Comparison of ENCODE assay signal across 22 mouse cellular contexts in the genomic region with DNA sequence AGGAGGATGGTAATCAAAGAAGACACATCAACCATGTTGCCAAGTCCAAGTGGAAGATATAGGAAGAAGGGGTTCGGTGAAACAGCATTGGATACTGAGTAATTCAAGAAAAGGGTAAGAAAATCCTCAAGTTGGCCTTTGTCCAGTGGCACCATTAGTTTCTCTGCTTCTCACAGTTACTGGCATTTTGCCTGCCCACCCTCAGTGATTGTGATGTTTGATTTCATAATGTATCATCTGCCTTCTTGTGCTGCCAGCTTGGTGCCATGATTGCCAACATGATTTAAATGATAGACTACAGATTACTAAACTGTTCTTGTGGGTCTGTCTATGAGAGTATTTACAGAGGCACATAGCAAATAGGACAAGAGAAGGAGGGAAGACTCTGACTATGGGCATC.
A peak's percentile ranks its signal among the peaks of the same experiment; 100 is the strongest.
DNase-seq lines count a peak whose midpoint lies in the region; ATAC-seq and TF ChIP-seq lines count a peak whose summit lies in the region.
"Had no signal": no experiment of that assay in that cellular context is flagged by ENCODE, and none has a peak within 500 bp of the region (broad histone marks: within the 10 kb centered on the region; RNA-seq: fewer than 3 reads in every experiment).

No protein-coding gene starts in this region.

- no peak overlapping the region for H3K9ac ChIP-seq in hindbrain, postnatal 0 days (replicated peaks; ENCODE audit: low read length)
- no peak overlapping the region for H3K9ac ChIP-seq in hindbrain, embryonic 13.5 days
- H3K9ac ChIP-seq in heart, adult 2 months (ENCODE audit: low read depth, low read length) = no peak overlapping the region
- H3K9ac ChIP-seq: limb, embryonic 13.5 days; liver, embryonic 13.5 days; lung, embryonic 15.5 days had no signal

- intact Hi-C loops in heart, adult 2 months (cut with DNase I) = no loop called here

- peak; percentile 6 for DNase-seq in adrenal gland, adult 2 months
- DNase-seq in adrenal gland, postnatal 10 days = no peak
- DNase-seq in hindbrain, postnatal 0 days (ENCODE audit: low spot score) = peak; percentile 46
- peak; percentile 64 for DNase-seq in layer of hippocampus, adult 11-12 months (ENCODE audit: low spot score)
- DNase-seq in layer of hippocampus, postnatal 14 days (ENCODE audit: low spot score in 2 of 2) = peak; percentile 21 to 60
- DNase-seq in ovary, adult 18-20 months (ENCODE audit: low spot score) = no peak
- DNase-seq in heart, adult 2 months = no peak
- DNase-seq: cerebellum, adult 8-10 months; embryo, embryonic 11 days; gastrocnemius, postnatal 14 days; kidney, adult 2 months; kidney, postnatal 14 days; liver, embryonic 13.5 days; thymus, postnatal 14 days had no signal

- no peaks in the 10 kb centered on the region for H3K79me2 ChIP-seq in heart, adult 2 months (replicated peaks; ENCODE audit: control insufficient read depth, insufficient read depth, low read length)

- no peaks in the 10 kb centered on the region for H3K9me3 ChIP-seq in hindbrain, postnatal 0 days (ENCODE audit: low read length)
- no peaks in the 10 kb centered on the region for H3K9me3 ChIP-seq in hindbrain, embryonic 13.5 days
- H3K9me3 ChIP-seq: forebrain, embryonic 10.5 days; limb, embryonic 13.5 days; liver, embryonic 13.5 days; lung, embryonic 15.5 days; midbrain, embryonic 10.5 days had no signal

- 75% methylated on average over 1 of the region's 1 CpGs for WGBS in hindbrain, postnatal 0 days
- 100% methylated on average over 1 of the region's 1 CpGs for WGBS in hindbrain, embryonic 13.5 days
- WGBS in heart, adult 2 months = 86% methylated on average over 1 of the region's 1 CpGs

- TF ChIP-seq EP300 in heart, adult 2 months (IDR thresholded peaks at IDR 0.05; ENCODE audit: insufficient read depth, low read depth, low read length) = no peak

- no peak for TF ChIP-seq POLR2A in heart, adult 2 months (IDR thresholded peaks at IDR 0.05; ENCODE audit: insufficient read depth, low read depth, low read length)

- no peaks in the 10 kb centered on the region for H3K4me1 ChIP-seq in hindbrain, postnatal 0 days (ENCODE audit: insufficient read depth, low read length)
- H3K4me1 ChIP-seq in hindbrain, embryonic 13.5 days (replicated peaks) = no peaks in the 10 kb centered on the region
- H3K4me1 ChIP-seq in heart, adult 2 months (ENCODE audit: control insufficient read depth, insufficient read depth, low read length) = no peaks in the 10 kb centered on the region
- H3K4me1 ChIP-seq: forebrain, embryonic 10.5 days; liver, embryonic 13.5 days; lung, embryonic 15.5 days; midbrain, embryonic 10.5 days had no signal

- no peak overlapping the region for H3K4me3 ChIP-seq in hindbrain, postnatal 0 days (ENCODE audit: low read length)
- no peak overlapping the region for H3K4me3 ChIP-seq in hindbrain, embryonic 13.5 days
- H3K4me3 ChIP-seq in heart, adult 2 months = no peak overlapping the region
- H3K4me3 ChIP-seq: forebrain, embryonic 10.5 days; limb, embryonic 13.5 days; liver, embryonic 13.5 days; lung, embryonic 15.5 days; midbrain, embryonic 10.5 days had no signal

- no peak for TF ChIP-seq CTCF in hindbrain, postnatal 0 days (IDR thresholded peaks at IDR 0.05; ENCODE audit: low read depth)
- no peak for TF ChIP-seq CTCF in heart, adult 2 months (IDR thresholded peaks at IDR 0.05)

- no peak overlapping the region for H3K27ac ChIP-seq in hindbrain, postnatal 0 days
- H3K27ac ChIP-seq in hindbrain, embryonic 13.5 days = no peak overlapping the region
- no peak overlapping the region for H3K27ac ChIP-seq in heart, adult 2 months
- H3K27ac ChIP-seq: forebrain, embryonic 10.5 days; limb, embryonic 13.5 days; liver, embryonic 13.5 days; lung, embryonic 15.5 days; macrophage; midbrain, embryonic 10.5 days had no signal

- ATAC-seq in hindbrain, postnatal 0 days = no peak
- no peak for ATAC-seq in hindbrain, embryonic 13.5 days (ENCODE audit: low FRiP score)
- ATAC-seq: inflammation-experienced regulatory T-cells, adult 6 months; Patski had no signal

- no peak overlapping the region for H3K4me2 ChIP-seq in hindbrain, postnatal 0 days (ENCODE audit: low read depth, low read length)
- no peak overlapping the region for H3K4me2 ChIP-seq in hindbrain, embryonic 13.5 days
- H3K4me2 ChIP-seq: limb, embryonic 13.5 days; liver, embryonic 13.5 days; lung, embryonic 15.5 days had no signal

- no peaks in the 10 kb centered on the region for H3K27me3 ChIP-seq in hindbrain, postnatal 0 days (ENCODE audit: insufficient read depth, low read length)
- no peaks in the 10 kb centered on the region for H3K27me3 ChIP-seq in hindbrain, embryonic 13.5 days
- H3K27me3 ChIP-seq in heart, adult 2 months (ENCODE audit: control insufficient read depth, insufficient read depth, low read length) = no peaks in the 10 kb centered on the region
- H3K27me3 ChIP-seq: limb, embryonic 13.5 days; liver, embryonic 13.5 days; lung, embryonic 15.5 days; Patski had no signal

- H3K36me3 ChIP-seq in hindbrain, postnatal 0 days (ENCODE audit: insufficient read depth, low read length) = no peaks in the 10 kb centered on the region
- H3K36me3 ChIP-seq in hindbrain, embryonic 13.5 days = no peaks in the 10 kb centered on the region
- H3K36me3 ChIP-seq in heart, adult 2 months (ENCODE audit: control insufficient read depth, insufficient read depth, low read length) = no peaks in the 10 kb centered on the region
- H3K36me3 ChIP-seq: forebrain, embryonic 10.5 days; limb, embryonic 13.5 days; liver, embryonic 13.5 days; lung, embryonic 15.5 days; midbrain, embryonic 10.5 days had no signal

Comparison
In these comparisons a context has a peak if more than half of its experiments do, and no peak if none do; other contexts are left out.
1. DNase-seq: peak in adrenal gland, adult 2 months (single experiment), hindbrain, postnatal 0 days (single experiment), layer of hippocampus, adult 11-12 months (single experiment) and layer of hippocampus, postnatal 14 days (2 of 2); none in adrenal gland, postnatal 10 days (single experiment), ovary, adult 18-20 months (single experiment) and heart, adult 2 months (0 of 2).